9 mouse cellular contexts compared by ENCODE assay signal in genomic region chr13:98867810-98868209, GRCm38 (mm10). TPM values are rescaled to one million over a fixed set of nuclear protein-coding genes. Genes with fewer than 3 reads are reported as not detected.
A peak's percentile ranks its signal among the peaks of the same experiment; 100 is the strongest.
DNase-seq lines count a peak whose midpoint lies in the region; ATAC-seq lines count a peak whose summit lies in the region.
"Had no signal": no experiment of that assay in that cellular context is flagged by ENCODE, and none has a peak within 500 bp of the region (broad histone marks: within the 10 kb centered on the region; RNA-seq: fewer than 3 reads in every experiment).

No protein-coding gene starts in this region.

- H3K9me3 ChIP-seq in hindbrain, embryonic 12.5 days (replicated peaks) = no peaks in the 10 kb centered on the region
- H3K9me3 ChIP-seq: embryonic facial prominence, embryonic 13.5 days had no signal

- no peaks in the 10 kb centered on the region for H3K27me3 ChIP-seq in hindbrain, embryonic 12.5 days
- H3K27me3 ChIP-seq in splenic B cell, adult 2 months (ENCODE audit: control insufficient read depth, insufficient read depth, low read length, poor library complexity, severe bottlenecking) = no peaks in the 10 kb centered on the region
- H3K27me3 ChIP-seq: embryonic facial prominence, embryonic 13.5 days had no signal

- ATAC-seq in hindbrain, embryonic 12.5 days (ENCODE audit: low FRiP score) = 0 out of 2 replicates have a peak, but pooled peaks have one; percentile 19

- peaks cover 84% of the 10 kb centered on the region for H3K36me3 ChIP-seq in hindbrain, embryonic 12.5 days
- H3K36me3 ChIP-seq in splenic B cell, adult 2 months (ENCODE audit: control insufficient read depth, insufficient read depth, low read length, poor library complexity, severe bottlenecking) = peaks cover 19% of the 10 kb centered on the region; the same call in 1 of the 2 replicates

- 58% methylated on average over 2 of the region's 2 CpGs for WGBS in hindbrain, embryonic 12.5 days

- peak; percentile 51 for DNase-seq in right cerebral cortex, adult 18-20 months
- no peak for DNase-seq in right cerebral cortex, postnatal 25 days
- peak; percentile 28 for DNase-seq in brain, embryonic 18.5 days (ENCODE audit: low read depth, low spot score)
- peak; percentile 46 for DNase-seq in fibroblast of lung, adult 2 months (ENCODE audit: low read depth)
- DNase-seq in layer of hippocampus, adult 18-20 months (ENCODE audit: low spot score in 2 of 2) = peak; percentile 21 to 77
- DNase-seq in lung, postnatal 25 days (ENCODE audit: low spot score) = peak; percentile 56
- DNase-seq in splenic B cell, adult 2 months (ENCODE audit: low read depth, low spot score) = peak; percentile 80

- H3K4me3 ChIP-seq in hindbrain, embryonic 12.5 days = no peak overlapping the region
- H3K4me3 ChIP-seq: embryonic facial prominence, embryonic 13.5 days had no signal

- H3K4me2 ChIP-seq in hindbrain, embryonic 12.5 days (replicated peaks) = no peak overlapping the region
- H3K4me2 ChIP-seq: embryonic facial prominence, embryonic 13.5 days had no signal

- H3K27ac ChIP-seq in hindbrain, embryonic 12.5 days = no peak overlapping the region
- H3K27ac ChIP-seq: embryonic facial prominence, embryonic 13.5 days had no signal

- H3K4me1 ChIP-seq in hindbrain, embryonic 12.5 days = 0 out of 2 replicates have a peak, but pooled peaks cover 3% of the 10 kb centered on the region
- H3K4me1 ChIP-seq: embryonic facial prominence, embryonic 13.5 days had no signal

- H3K9ac ChIP-seq in hindbrain, embryonic 12.5 days = no peak overlapping the region
- H3K9ac ChIP-seq: embryonic facial prominence, embryonic 13.5 days had no signal

RNA-seq across cellular contexts. Expression of gene Fcho2, which starts 52.6 kb away (rescaled TPM):
- 48.3 and 49.6 TPM in 2 replicates for polyA plus RNA-seq in hindbrain, embryonic 12.5 days (2016; fragmentation: Nextera tagmentation; extraction: Ambion mirVana)
- 10 to 100 TPM; 37.6 to 38.9 TPM for total RNA-seq in layer of hippocampus, adult 18-20 months (2021)

RNA-seq across cellular contexts. Expression of gene Tnpo1, which starts 58.4 kb away (rescaled TPM):
- polyA plus RNA-seq in hindbrain, embryonic 12.5 days (2016; fragmentation: Nextera tagmentation; extraction: Ambion mirVana) = 87.7 and 90.5 TPM in 2 replicates
- total RNA-seq in layer of hippocampus, adult 18-20 months (2021) = 10 to 100 TPM; 67.0 to 67.5 TPM
